Mouse (Mus musculus) naive thymus-derived CD4-positive, alpha-beta T cell, adult 2 months (primary cell): ENCODE results near the gene Scn5a.
A peak's percentile ranks its signal among the peaks of the same experiment; 100 is the strongest.

Experiments
- DNase-seq: peaks from one replicate; pipeline ENCODE4 v3.0.0-alpha.2; 2011; ENCODE audit warnings: low read depth

The Scn5a gene

DNA sequence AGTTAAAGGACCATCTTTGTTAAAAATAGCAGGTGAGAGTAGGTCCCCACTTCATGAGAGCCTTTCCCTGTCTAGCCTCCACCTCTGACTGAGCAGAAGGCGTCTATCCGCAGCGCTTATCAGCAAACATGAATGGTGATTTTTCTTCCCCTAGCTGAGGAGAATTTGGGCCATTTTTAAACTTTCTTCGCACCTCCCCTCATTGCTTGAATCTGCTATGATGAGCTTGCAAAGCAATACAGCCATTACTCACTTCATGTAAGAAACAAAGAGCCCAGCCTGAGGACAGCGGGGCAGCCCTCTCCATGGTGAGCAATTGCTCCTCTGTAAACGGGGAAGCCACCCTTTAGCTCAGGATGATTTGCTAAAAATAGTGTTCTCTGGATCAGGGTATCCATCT, 14.0 kb downstream of the Scn5a start:
- DNase-seq = no peak

- DNase-seq = no peak
Measured at GRCm38 (mm10) chr9:119563617-119564016, 15.2 kb downstream of the Scn5a start.

GRCm38 (mm10) chr9:119562256-119562655, 16.6 kb downstream of the Scn5a start:
- no peak for DNase-seq

- no peak for DNase-seq
Measured at GRCm38 (mm10) chr9:119561746-119562145, 17.1 kb downstream of the Scn5a start.

DNA sequence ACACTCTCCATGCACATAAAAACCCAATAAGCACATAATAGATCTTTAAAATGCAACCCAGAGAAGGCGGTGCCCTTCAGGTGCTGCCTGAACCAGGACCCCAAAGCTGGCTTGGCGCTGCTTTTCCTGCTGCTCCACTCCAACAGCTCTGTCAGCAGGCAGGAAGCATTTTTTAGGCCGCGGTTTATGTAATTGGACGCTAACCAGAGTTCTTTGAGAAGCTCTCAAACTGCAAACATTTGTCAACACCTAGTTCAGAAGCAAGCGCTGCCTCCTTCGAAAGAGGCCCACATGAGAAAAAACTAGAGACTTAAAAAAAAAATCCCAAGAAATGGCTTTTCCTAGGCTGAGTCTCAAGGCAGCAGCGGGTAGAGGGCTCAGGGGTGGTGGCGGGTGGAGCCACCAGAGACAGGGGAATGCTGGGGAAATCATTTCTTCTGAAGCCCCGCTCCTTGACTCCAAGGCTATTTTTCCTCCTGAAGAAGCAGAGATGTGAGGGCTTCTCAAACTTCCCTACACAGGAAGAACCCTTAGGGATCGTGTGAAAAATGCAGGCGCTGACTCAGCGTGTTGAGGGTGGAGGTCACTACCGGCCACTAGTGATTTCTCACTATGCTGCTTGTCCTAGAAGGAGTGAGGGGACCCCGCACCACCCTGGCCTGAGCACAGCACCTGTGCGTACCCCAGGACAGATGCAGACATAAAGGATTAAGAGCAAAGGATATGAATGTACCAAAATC, 19.1 kb downstream of the Scn5a start:
- DNase-seq = no peak

DNA sequence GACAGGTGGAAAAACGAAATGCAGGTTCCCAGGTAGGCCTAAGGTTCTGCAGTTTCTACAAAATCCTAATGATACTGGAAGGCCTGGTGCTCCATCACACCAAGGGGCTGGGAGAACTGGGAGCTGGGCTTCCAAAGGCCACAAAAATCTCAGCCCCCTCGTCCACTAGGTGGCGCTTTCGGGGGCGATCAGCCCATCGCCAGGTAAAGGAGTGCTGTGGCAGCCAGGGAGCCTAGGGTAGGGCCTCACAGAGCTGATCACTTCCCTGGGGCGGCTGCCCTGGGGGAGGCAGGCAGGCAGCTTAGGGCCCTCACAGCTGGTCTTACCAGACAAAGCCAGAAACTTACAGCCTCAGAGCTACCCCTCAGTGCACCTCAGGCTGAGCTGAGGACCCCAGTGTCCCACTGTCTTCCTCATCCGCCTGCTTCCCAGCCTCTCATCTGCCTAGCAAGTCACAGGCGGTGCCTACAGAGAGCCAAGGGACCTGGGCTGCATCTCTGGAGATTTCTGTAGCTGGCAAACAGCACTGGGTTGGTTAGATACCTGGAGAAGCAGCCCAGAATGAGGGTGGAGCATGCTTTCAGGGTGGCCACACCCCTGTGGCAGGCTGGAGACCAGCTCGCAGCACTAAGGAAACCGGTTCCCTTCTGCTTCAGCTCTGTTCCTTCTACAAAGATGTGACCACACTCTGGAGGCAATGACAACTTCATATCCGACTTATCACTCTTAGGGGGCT, 20.5 kb downstream of the Scn5a start:
- DNase-seq = peak; percentile 32

GRCm38 (mm10) chr9:119556043-119556442, 22.8 kb downstream of the Scn5a start:
- DNase-seq = no peak

- no peak for DNase-seq
Measured at GRCm38 (mm10) chr9:119547528-119547927, 31.3 kb downstream of the Scn5a start.

GRCm38 (mm10) chr9:119547128-119547527, 31.7 kb downstream of the Scn5a start:
- DNase-seq = no peak

GRCm38 (mm10) chr9:119540726-119541125, 38.1 kb downstream of the Scn5a start:
- DNase-seq = no peak

- no peak for DNase-seq
Measured at GRCm38 (mm10) chr9:119537823-119538222, 41.0 kb downstream of the Scn5a start.

- DNase-seq = no peak
Measured at GRCm38 (mm10) chr9:119531684-119532417, 47.0 kb downstream of the Scn5a start.

DNA sequence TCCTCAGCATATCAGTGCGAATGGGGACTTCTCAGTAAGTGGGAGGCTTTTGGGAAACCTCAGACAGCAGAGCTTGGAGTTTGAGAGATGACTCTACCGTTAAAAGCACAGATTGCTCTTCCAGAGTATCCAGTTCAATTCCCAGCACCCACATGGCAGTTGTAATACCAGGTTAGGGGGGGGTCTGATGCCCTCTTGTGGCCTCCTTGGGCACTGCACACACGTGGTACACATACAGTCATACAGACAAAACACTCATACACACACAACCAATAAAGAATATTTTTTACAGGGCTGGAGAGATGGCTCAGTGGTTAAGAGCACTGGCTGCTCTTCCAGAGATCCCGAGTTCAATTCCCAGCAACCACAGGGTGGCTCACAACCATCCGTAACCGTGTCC, 54.3 kb downstream of the Scn5a start:
- DNase-seq = no peak

DNA sequence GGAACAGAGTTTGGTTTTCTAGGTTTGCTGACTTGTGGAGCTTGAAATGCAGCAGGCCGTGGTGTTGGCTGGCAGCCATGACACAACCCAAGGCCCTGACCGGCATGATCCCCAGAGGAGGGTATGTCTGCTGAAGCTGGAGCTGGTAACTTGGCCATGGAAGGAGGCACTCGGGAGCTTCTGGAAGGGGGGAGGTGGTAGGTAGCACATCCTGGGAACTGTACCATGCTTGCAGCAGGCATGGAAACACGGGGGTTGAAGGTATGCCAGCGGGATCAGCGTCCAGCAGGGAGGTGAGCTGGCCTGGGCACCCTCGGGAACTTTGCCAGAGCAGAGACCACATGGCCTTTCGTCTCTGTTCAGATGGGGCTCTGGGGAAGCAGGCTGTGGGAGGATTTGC, 55.5 kb downstream of the Scn5a start:
- no peak for DNase-seq

DNA sequence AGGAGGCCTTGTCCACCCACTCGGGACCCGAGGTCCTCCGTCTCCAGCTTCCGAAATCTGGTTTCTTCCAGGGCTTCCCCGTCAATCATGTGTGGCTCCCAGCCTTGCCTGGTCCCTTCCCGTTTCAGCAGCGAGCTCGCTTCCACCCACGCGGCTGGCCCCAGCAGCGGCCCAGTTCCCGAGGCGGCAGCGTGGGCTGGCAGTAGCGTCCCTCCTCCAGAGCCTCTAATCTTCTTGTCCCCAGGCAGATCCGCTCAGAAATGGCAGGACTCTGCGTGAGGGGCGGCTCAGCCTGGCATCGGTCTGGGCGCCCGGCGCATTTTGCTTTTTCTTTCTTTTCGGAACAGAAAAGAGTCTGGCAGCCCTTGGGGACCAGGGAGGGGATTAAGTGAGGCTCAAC, 59.7 kb downstream of the Scn5a start:
- DNase-seq = no peak

GRCm38 (mm10) chr9:119518177-119518576, 60.6 kb downstream of the Scn5a start:
- DNase-seq = no peak

GRCm38 (mm10) chr9:119517467-119517866, 61.3 kb downstream of the Scn5a start:
- DNase-seq = no peak

DNA sequence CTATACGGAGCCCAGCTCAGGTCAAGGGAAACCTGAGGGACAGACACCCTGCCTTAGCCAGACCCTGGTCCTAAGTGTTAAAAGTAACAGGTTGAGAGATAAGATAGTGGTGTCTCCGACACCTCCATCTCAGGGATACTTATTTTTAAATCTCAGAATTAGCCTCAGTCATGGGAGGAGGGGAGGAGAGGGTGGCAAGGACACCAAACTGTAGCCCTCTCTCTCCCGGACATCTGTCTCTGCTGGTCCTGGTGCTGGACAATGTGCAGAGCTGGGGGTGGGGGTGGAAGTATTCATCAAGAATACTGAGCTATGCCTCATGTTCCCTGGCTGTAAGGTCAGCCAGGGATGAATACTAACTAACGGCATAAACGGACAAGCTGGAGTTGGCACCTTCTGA, 62.0 kb downstream of the Scn5a start:
- no peak for DNase-seq

GRCm38 (mm10) chr9:119515454-119515853, 63.4 kb downstream of the Scn5a start:
- DNase-seq = no peak

- no peak for DNase-seq
Measured at GRCm38 (mm10) chr9:119514986-119515385, 63.8 kb downstream of the Scn5a start.

DNA sequence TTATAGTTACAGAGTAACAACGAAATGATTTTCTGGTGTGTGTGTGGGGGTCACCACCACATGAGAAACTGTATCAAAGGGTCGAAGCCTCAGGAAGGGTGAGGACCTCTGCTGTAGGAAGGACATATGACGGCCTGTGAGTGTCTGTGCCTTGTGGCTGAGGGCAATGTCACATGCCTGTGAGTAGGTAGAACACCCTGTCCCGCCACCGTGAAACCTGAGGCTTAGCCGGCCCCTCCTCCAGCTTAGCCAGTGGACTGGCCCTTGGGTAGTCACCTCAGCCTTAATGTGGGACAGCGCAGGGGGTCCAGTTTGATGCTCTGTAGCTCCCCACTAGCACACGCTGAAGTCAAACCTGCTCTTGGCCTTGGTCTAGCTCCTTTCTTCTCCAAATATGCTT, 65.0 kb downstream of the Scn5a start:
- no peak for DNase-seq

DNA sequence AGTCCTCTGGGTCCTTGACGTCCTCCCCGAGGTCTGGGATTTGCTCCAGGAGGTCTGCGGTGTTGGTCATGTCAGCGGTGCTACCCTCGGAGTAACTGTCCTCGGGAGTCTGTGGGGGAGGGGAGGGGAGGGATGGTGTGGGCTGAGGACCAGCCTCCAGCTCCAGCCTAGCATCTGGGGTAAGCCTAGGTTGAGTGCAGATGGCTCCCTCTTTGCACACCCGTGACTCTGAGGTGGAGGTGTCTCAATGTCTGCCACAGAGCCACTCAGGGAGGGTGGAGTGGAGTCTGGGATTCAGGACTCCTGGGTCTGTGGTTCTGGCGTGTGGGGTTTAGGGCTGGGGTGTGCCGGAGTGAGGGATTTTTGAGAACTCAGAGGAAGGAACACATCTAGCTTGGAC, 65.8 kb downstream of the Scn5a start:
- DNase-seq = no peak

DNA sequence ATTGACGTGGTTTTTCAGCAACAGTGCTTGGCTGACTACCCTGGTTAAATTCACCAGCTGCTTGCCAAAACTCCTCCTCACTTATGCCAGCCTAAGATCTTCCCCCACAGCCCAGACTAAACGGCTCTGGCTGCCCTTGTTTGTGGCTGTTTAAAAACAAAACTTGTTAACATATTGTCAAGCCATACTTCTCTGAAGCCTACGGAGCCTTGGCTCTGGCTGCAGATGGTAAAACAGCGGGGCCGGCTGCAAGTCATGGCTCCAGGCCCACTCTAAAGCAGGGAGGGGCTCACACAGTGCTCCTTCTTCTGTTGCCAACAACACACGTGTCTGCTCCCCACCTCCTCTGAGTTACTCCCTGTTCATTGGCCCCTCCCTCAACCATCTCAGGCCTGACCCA, 67.9 kb downstream of the Scn5a start:
- DNase-seq = no peak
